Mouse (Mus musculus) left cerebral cortex, adult 2 months (tissue): ENCODE measurements around the gene Dhx16. TPM values are rescaled to one million over a fixed set of nuclear protein-coding genes. Genes with fewer than 3 reads are reported as not detected.

ENCODE experiments used
- DNase-seq, 2 experiments: peaks; one replicate each; pipeline ENCODE4 v3.0.0; 2021 to 2022; ENCODE audit warnings: low spot score in 2 of 2, mixed read lengths in 1 of 2; ENCODE audit errors: extremely low spot score in 1 of 2
- H3K27ac ChIP-seq: fragments of 200-600 bp; 2 replicates; pipeline ENCODE4 v1.8.1; 2022
- H3K4me3 ChIP-seq: fragments of 200-600 bp; 2 replicates; pipeline ENCODE4 v1.8.1; 2022
- CTCF ChIP-seq: fragments of 200-600 bp; IDR thresholded peaks from 2 replicates; pipeline ENCODE4 v1.8.1; 2022; ENCODE audit warnings: antibody characterized with exemption, mild to moderate bottlenecking, moderate library complexity
- intact Hi-C: fragments of 180-260 bp; cut with DNase I; formaldehyde crosslinking; loops from one replicate; pipeline ENCODE4 v1.15.1; 2025
- total RNA-seq, 2 experiments: library from RNA; stranded (reverse); gene quantifications; 2 replicates each; pipeline ENCODE4 v1.2.3; 2021

Gene Dhx16
- total RNA-seq, 2 experiments from 2014 or later: 30.0 to 39.7 TPM

DNA sequence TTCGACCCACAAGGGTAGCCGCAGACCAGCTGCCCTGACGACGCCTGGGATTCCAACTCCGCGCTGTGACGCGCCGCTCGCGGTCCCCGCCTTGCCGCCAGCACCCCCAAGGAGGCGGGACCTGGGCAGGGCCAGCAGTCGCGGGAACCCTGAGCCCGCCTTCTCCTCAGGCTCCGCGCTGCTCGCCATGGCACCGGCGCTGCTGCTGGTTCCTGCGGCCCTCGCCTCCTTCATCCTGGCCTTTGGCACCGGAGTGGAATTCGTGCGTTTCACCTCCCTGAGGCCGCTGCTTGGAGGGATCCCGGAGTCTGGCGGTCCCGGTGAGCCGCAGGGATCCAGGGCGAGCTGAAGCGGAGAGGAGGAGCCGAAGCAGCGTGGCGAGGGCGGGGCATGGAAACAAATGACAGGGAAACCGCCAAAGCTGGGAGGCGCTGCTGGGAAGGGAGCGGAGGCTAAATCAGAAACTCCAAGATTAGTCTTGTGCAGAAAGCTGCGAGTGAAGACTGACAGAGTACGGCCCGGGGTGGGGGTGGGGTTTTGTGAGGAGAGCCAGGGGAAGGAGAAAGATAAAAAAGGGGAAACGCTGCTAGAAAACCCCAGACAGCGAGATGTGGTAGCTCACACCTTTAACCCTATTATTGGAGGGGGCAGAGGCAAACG, 18.3 kb upstream of the Dhx16 start, which contains the start of gene Nrm:
Gene Nrm (plus strand): TSS at position 121 of the 660 bp plus-strand sequence.
- intact Hi-C loops: loop anchor here (2.0 kb wide), 1 partner anchor 21 kb away; the partner anchor contains the start of gene Mdc1
- peak; percentile 85 to 89 for DNase-seq
- Histone ChIP-seq H3K4me3 (peak within 1 kb of the TSS; percentile 97), H3K27ac (peak within 1 kb of the TSS; percentile 51)
- TF ChIP-seq CTCF: peak; percentile 33

DNA sequence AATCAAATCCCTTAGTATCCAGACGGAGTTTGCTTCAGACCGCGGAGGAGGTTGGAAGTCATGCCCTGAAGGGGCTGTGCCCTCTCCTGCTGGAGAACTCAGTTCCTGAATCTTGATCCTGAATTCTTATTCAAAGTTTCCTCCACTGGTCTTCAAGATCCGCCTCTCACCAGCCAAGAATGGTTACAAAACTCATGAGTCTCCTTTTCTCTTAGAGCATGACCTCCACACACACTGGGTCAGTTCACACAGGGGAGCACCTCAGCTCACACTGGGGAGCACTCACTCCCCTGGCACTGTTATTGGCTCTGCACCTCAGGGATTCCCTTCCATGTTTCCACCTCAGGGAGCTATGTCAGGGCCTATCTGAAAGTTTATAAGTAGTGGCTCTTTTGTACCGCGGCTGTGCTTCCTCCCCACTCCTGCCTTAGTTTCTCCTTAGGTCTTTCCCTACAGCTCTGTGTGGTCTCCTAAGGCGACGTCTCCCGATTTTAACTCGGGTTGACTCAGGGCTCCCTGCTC, 14.7 kb upstream of the Dhx16 start:
- intact Hi-C loops: no loop called here
- no peak overlapping the region for H3K27ac ChIP-seq
- TF ChIP-seq CTCF: no peak
- peak overlapping the region; percentile 71 for H3K4me3 ChIP-seq
- DNase-seq: no peak

DNA sequence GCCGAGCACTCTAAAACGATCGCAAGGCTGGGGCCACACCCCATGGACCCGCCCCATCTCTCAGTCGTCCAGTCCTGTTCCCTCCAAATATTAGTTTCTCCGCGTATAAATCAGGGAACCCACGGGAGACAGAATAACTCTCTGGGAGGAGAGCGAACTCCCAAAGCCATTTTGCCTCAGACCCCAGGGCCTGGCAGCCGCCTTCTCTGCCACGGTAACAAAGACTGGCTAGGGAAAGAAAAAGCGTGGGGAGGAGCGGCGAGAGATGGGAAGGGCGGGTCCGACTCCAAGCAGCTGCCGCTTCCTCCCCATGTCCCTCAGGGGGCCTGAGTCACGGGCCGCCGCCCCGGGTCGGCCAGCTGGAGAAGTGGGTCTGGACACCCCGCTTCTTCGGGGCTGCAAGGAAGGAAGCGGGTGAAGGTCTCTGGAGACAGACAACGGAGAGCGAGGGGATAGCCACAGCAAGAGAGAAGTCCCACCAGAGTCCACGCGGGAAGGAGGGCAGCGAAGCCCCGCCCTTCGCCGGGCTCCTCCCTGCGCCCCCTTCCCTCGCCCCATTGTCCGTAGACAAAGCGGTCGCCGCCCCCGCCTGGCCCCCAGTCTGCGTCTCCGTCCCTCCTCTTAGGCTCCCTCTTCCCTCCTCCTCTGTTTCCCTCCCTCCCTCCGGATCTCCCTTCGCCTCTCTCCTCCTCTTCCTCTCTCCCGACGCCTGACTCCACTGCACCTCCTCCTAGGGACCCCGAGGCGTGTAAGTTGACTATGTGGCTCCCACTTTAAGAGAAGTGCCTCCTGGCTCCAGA, 13.9 kb upstream of the Dhx16 start, which contains the start of gene Ppp1r18:
Gene Ppp1r18 (plus strand): TSS at position 113 of the 800 bp plus-strand sequence.
- Histone ChIP-seq H3K4me3 (peak within 1 kb of the TSS; percentile 71), H3K27ac (peak within 1 kb of the TSS; percentile 87)
- no peak for TF ChIP-seq CTCF
- intact Hi-C loops: no loop called here
- no peak for DNase-seq

DNA sequence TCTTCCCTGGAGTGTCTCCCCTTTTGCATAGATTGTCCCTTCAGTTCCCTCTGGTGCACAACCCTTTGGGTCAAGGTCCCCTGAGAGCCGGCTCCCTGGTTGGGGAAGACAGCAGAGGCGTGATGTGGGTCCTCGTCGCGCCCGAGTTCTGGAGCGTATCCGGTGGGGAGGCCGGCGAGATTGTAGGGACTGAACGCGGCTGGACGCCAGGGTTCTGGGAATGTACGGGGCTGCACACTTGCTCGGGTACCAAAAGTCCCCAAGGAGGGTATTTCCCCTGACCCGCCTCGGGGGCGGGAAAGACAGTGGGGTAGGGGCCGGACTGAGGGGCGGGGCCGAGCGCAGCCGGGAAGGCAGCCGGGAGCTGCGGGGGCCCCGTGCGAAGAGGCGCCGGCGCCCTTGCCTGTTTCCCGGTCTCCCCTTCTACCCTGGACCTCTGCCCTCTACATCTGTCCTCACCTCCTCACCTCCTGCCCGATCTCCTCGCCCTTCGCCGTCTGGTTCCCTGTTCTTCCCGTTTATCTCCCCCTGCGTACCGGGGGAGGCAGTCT, 13.3 kb upstream of the Dhx16 start:
- intact Hi-C loops: no loop called here
- no peak for DNase-seq
- no peak for TF ChIP-seq CTCF
- Histone ChIP-seq H3K27ac (peak overlapping the region; percentile 87), H3K4me3 (peak overlapping the region; percentile 71)

DNA sequence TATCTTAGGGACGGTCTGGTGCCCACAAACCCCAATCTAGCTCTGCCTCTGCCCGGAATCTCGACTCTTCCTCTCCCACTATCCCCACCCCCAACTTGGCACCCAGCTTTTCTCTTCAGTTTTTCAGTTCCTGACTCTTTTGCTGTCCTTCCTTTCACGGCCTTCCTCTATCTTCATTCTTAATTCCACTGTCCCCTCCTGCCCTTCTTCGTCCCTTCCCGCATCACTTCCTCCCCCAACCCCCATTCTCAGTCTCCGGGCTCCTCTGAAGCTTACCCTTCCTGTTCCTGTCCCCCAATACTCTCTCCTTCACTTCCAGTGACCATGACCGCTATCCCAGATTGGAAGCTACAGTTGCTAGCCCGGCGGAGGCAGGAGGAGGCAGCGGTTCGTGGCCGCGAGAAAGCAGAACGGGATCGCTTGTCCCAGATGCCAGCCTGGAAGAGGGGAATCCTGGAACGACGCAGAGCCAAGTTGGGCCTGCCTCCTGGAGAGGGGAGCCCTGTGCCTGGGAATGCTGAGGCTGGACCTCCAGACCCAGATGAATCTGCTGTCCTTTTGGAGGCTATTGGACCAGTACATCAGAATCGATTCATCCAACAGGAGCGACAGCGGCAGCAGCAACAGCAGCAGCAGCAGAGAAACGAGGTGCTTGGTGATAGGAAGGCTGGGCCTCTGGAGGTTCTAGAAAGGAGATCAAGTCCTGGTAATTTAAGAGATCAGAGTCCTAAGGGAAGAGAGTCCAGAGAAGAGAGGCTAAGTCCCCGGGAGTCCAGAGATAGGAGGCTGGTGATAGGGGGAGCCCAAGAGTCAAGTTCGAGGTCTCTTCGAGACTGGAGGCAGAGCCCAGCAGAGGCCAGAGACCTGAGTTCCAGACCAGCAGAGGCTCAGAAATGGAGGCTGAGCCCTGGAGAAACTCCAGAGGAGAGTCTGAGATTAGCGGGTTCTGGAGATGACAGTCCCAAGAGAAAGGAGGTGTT, 12.4 kb upstream of the Dhx16 start:
- Histone ChIP-seq H3K27ac (peak overlapping the region; percentile 87), H3K4me3 (peak overlapping the region; percentile 71)
- no peak for DNase-seq
- intact Hi-C loops: no loop called here
- peak; percentile 31 for TF ChIP-seq CTCF

DNA sequence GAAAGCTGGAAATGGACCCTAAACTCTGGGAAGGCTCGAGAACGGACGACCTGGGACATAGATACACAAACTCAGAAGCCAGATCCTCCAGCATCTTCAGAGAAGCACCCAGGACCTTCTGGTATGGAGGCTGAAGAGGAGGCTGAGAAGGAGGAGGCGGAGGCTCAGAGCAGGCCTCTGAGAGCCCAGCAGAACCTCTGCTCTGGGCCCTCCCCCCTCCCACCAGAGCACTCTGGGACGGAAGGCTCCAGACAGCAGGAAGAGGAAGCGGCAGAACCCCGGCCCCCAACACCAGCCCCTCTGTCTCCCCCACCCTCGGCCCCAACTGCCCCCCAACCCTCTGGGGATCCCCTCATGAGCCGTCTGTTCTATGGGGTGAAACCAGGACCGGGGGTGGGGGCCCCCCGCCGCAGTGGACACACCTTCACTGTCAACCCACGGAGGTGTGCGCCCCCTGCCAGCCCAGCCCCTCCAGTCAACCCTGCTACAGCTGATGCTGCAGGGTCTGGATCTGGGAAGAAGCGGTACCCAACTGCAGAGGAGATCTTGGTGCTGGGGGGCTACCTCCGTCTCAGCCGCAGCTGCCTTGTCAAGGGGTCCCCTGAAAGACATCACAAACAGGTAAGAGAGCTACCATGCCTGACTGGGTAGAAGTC, 11.3 kb upstream of the Dhx16 start:
- peak overlapping the region; percentile 71 for H3K4me3 ChIP-seq
- TF ChIP-seq CTCF: no peak
- DNase-seq: no peak
- intact Hi-C loops: no loop called here
- H3K27ac ChIP-seq: peak overlapping the region; percentile 76

DNA sequence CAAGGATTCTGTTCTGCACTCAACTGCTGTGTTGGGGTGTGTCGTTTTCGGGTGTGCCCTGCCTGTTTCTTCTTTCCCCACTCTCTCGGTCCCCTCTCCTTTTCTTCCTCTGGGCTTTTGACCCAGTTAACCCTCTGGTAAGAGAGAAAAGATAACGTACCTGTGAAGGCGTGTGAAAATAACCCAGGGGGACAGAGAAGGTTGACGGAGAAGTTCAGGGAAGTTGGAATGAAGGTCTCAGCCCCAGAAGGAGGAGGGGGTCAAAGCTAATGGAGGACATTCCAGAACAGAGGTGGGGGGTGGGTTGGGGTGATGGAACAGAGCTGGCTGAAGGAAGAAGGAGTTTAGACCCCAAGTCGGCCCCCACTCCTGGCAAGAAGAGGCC, 10.7 kb upstream of the Dhx16 start:
- no peak for DNase-seq
- no peak for TF ChIP-seq CTCF
- Histone ChIP-seq H3K27ac (peak overlapping the region; percentile 76), H3K4me3 (peak overlapping the region; percentile 71)
- intact Hi-C loops: no loop called here

DNA sequence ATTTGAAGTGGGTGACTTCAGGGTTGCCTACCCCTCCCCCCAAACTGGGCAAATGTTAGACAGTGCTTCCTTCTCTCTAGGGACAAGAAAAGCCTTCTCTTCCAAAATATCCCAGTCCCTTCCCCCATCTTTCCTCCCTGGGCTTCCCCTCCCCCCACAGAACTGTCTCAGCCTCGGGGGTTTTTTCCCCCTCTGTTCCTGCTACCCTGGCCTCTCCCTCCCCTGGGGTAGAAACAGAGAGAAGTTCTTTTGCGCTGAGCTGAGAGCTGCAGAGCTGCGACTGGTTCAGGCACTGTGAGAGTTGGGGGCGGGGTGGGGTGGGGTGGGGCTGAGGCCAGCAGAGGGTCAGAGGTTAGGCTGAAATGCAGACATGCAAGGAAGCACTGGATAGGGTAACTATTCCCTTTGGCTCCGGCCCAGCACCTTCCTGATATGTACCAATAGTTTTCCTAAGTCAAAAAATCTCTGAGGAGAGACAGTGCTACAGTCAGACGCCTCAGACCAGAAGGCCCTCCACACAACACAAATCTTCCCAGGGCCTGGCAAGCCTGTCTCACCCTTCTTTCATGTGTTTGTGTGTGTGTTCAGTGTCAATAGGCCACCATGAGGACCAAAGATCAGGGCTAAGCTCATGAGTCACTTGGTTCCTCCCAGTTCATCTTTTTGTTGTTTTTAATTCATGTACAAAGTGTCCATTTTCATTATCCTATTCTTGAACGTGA, 10.1 kb upstream of the Dhx16 start:
- Histone ChIP-seq H3K27ac (peak overlapping the region; percentile 76), H3K4me3 (peak overlapping the region; percentile 71)
- no peak for DNase-seq
- intact Hi-C loops: no loop called here
- TF ChIP-seq CTCF: no peak

DNA sequence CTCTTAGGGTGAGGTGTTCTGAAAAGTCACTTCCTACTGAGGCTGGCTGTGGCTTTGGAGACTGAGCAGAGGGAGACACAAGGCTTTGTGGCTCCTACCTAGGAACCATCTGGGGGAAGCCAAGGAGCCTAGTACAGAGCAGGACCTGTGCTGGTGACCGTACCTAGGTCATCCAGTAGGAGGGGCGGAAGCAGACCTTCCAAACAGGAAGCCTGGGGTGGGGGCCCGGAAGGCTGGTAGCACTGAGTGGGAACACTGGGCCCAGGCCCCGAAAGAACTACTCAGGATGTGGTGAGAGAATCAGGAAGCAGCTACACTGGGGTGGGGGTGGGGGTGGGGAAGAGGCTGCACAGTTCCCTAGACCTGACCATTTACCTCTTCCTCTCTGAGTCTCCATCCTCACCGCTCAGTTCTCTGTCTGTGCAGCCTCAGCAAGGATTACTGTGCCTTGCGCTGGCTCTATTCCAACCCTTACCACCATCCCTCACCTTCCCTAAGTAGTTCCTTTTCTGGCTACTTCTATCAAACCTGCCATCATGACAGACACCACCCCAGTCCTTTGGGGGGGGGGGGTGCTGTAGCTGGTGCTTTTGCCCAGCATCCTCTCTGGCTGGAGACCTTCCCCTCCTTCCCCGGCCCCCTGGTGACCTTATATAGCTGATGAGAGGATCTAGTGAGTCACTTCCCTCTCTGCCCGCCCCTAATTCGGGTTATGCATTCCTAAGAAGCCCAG, 9.3 kb upstream of the Dhx16 start:
- H3K4me3 ChIP-seq: peak overlapping the region; percentile 27
- intact Hi-C loops: no loop called here
- DNase-seq: no peak
- H3K27ac ChIP-seq: peak overlapping the region; percentile 76
- TF ChIP-seq CTCF: no peak; the same call in 1 of the 2 replicates
